Mouse (Mus musculus) liver, adult 2 months (tissue): Measurements from ENCODE around the gene Gabra2. TPM values are rescaled to one million over a fixed set of nuclear protein-coding genes. Genes with fewer than 3 reads are reported as not detected.

Source experiments
- DNase-seq: peaks from one replicate; pipeline ENCODE4 v3.0.0-alpha.2; 2011; ENCODE audit warnings: low read depth, low spot score; ENCODE audit errors: extremely low read depth
- H3K27ac ChIP-seq: fragments of 200-500 bp; replicated peaks from 2 replicates; pipeline ENCODE4 v1.5.1; 2012; ENCODE audit warnings: low read depth, mild to moderate bottlenecking, control low read depth, inconsistent platforms, low read length; ENCODE audit not compliant: insufficient read depth
- H3K27me3 ChIP-seq: fragments of 200-500 bp; 2 replicates; pipeline ENCODE4 v1.6.1; 2012; ENCODE audit warnings: mild to moderate bottlenecking, moderate library complexity, low read length, inconsistent platforms; ENCODE audit not compliant: control insufficient read depth, insufficient read depth
- H3K36me3 ChIP-seq: fragments of 200-500 bp; 2 replicates; pipeline ENCODE4 v1.6.1; 2012; ENCODE audit warnings: low read length, inconsistent platforms; ENCODE audit not compliant: control insufficient read depth, insufficient read depth
- H3K4me1 ChIP-seq: fragments of 200-500 bp; 2 replicates; pipeline ENCODE4 v1.6.1; 2011; ENCODE audit warnings: low read length; ENCODE audit not compliant: control insufficient read depth, insufficient read depth
- H3K4me3 ChIP-seq: fragments of 200-500 bp; 2 replicates; pipeline ENCODE4 v1.5.1; 2011; ENCODE audit warnings: low read depth, mild to moderate bottlenecking, control low read depth, low read length, moderate library complexity; ENCODE audit not compliant: insufficient read depth
- H3K79me2 ChIP-seq: fragments of 200-500 bp; 2 replicates; pipeline ENCODE4 v1.6.1; 2012; ENCODE audit warnings: inconsistent platforms, mild to moderate bottlenecking, low read length, moderate library complexity; ENCODE audit not compliant: control insufficient read depth, insufficient read depth
- H3K9ac ChIP-seq: fragments of 200-500 bp; 2 replicates; pipeline ENCODE4 v1.6.1; 2012; ENCODE audit warnings: low read depth, mild to moderate bottlenecking, control low read depth, inconsistent platforms, low read length
- CTCF ChIP-seq: fragments of 200-500 bp; IDR thresholded peaks from 2 replicates; pipeline ENCODE4 v1.5.1; 2011; ENCODE audit warnings: low read depth, low read length, control low read depth
- POLR2A ChIP-seq: fragments of 200-500 bp; IDR thresholded peaks from 2 replicates; pipeline ENCODE4 v1.6.1; 2011; ENCODE audit warnings: low read length, control low read depth; ENCODE audit not compliant: insufficient read depth; ENCODE audit errors: extremely low read depth
- WGBS: fragments of 180-500 bp; shearing (Covaris S2); methylation state at CpG from one replicate; pipeline ENCODE4 v1.1.7; 2018; 5-methylcytosine and 5-hydroxymethylcytosine counted together
- polyA plus RNA-seq: library from polyadenylated mRNA; depleted of rRNA; stranded (reverse); fragments of >200 nt; gene quantifications from 2 replicates; pipeline ENCODE4 v1.2.3, GENCODE M21; 2012
- total RNA-seq: library from RNA; depleted of rRNA; stranded (reverse); fragments of >200 nt; gene quantifications from 2 replicates; pipeline ENCODE4 v1.2.3, GENCODE M21; 2014

Gabra2 gene
- total and polyA plus RNA-seq, 2 experiments = not detected

DNA sequence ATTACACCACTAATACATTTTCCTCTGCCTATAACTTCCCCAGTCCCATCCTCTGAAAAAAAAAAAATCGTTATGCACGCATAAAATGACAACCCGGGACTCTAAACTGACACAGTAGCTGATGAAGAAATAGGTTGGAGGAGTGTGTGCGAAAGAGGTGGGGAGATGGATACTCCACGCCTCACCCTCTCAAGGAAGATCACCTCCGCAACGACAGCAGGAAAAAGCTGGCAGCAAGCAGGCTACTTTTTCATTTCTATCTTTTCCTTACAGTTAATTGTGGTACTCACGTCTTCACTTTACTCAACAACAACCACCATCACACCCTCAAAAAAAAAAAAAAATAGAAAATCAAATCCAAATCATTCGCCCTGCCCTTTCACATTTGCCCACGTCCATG, 873 bp downstream of the Gabra2 start:
- H3K4me3 ChIP-seq = no peak overlapping the region
- no peak overlapping the region for H3K9ac ChIP-seq
- peaks cover 3% of the 10 kb centered on the region; the same call in 1 of the 2 replicates for H3K27me3 ChIP-seq
- TF ChIP-seq POLR2A = no peak
- TF ChIP-seq CTCF = no peak
- WGBS = 29% methylated on average over 10 of the region's 10 CpGs
- no peaks in the 10 kb centered on the region for H3K79me2 ChIP-seq
- H3K36me3 ChIP-seq = no peaks in the 10 kb centered on the region
- DNase-seq = no peak
- no peaks in the 10 kb centered on the region for H3K4me1 ChIP-seq
- H3K27ac ChIP-seq = no peak overlapping the region

DNA sequence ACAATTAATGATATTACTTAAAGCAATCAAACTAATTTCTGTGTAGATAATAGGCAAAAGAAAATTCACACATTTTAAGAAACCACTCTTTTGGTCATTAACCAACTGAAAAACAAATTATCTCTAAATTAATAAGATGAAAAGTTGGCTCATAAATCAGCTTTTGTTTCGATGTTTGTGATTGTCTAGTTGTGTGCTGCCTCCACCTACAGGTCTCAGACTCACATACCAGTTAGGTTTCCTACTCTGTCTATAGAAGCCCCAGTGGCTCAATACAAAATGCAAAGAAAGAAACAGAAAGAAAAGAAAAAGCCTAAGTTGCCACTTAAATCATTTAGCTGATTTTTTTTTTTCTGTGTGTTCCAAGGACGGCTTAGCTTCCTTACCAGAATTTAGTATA, 1.8 kb downstream of the Gabra2 start:
- no peak overlapping the region for H3K9ac ChIP-seq
- WGBS = 81% methylated on average over 2 of the region's 2 CpGs
- H3K79me2 ChIP-seq = no peaks in the 10 kb centered on the region
- H3K4me3 ChIP-seq = no peak overlapping the region
- no peak overlapping the region for H3K27ac ChIP-seq
- H3K27me3 ChIP-seq = peaks cover 3% of the 10 kb centered on the region; the same call in 1 of the 2 replicates
- H3K36me3 ChIP-seq = no peaks in the 10 kb centered on the region
- no peaks in the 10 kb centered on the region for H3K4me1 ChIP-seq
- no peak for TF ChIP-seq POLR2A
- TF ChIP-seq CTCF = no peak
- no peak for DNase-seq

DNA sequence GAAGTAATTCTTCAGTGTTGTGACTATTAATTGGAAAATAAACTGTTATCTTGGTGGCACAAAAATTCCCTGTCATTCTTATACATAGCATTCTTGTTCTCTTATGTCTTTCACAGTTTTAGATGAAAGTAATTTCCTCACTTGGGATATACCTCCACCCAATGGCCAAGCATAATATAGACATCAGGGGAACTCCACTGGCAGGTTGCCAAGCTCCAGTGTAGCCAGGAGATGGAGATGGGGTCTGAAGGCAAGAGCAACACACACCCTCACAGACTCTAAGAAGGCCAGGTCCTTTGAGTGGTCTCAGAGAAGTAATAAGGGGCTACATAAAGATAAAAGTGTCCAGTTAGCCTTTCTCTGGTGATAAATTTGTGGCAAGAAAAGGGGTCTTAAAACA, 3.2 kb downstream of the Gabra2 start:
- Histone ChIP-seq H3K9ac (no peak overlapping the region), H3K36me3 (no peaks in the 10 kb centered on the region), H3K27ac (no peak overlapping the region), H3K4me3 (no peak overlapping the region), H3K4me1 (no peaks in the 10 kb centered on the region), H3K27me3 (peaks cover 3% of the 10 kb centered on the region; the same call in 1 of the 2 replicates), H3K79me2 (no peaks in the 10 kb centered on the region)
- TF ChIP-seq CTCF (no peak), POLR2A (no peak)
- DNase-seq = no peak

DNA sequence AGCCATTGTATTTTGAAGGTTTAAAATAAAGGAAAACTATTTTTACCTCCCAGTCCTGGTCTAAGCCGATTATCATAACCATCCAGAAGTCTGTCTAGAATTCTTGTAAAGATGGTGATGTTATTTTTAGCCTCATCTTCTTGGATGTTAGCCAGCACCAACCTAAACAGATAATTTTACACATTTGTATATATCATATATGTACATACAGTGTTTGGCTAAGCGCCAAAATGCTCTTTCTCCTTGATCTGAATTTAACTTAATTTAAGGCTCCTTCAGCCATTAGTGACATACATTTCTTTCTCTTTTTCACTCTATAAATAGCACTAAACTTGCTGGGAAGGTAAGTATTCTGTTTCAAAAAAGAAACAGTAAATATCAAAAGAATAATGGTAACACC, 3.7 kb downstream of the Gabra2 start:
- no peaks in the 10 kb centered on the region for H3K36me3 ChIP-seq
- 71% methylated on average over 2 of the region's 2 CpGs for WGBS
- peaks cover 3% of the 10 kb centered on the region; the same call in 1 of the 2 replicates for H3K27me3 ChIP-seq
- no peak overlapping the region for H3K4me3 ChIP-seq
- TF ChIP-seq CTCF (no peak), POLR2A (no peak)
- no peaks in the 10 kb centered on the region for H3K4me1 ChIP-seq
- no peak overlapping the region for H3K9ac ChIP-seq
- no peak for DNase-seq
- no peak overlapping the region for H3K27ac ChIP-seq
- no peaks in the 10 kb centered on the region for H3K79me2 ChIP-seq

DNA sequence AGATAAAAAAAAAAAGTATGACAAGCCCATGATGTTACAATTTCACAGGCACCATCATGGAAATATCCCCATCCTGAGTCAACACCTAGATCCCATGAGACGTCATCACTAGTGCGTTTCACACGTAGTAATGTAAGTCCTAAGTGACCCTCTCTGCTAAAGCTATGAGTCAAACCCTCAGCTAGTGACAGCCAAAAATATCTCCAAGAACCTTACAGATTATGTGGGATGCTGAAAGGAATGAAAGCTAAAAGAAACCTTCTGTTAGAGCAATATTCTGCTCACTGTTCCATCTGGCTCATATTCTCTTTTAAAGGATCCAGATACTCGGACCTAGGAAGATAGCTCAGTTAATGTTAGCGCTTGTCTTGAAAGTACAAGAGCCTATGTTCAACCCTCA, 16.8 kb downstream of the Gabra2 start:
- WGBS = 82% methylated on average over 5 of the region's 5 CpGs
- TF ChIP-seq POLR2A (no peak), CTCF (no peak)
- DNase-seq = no peak

DNA sequence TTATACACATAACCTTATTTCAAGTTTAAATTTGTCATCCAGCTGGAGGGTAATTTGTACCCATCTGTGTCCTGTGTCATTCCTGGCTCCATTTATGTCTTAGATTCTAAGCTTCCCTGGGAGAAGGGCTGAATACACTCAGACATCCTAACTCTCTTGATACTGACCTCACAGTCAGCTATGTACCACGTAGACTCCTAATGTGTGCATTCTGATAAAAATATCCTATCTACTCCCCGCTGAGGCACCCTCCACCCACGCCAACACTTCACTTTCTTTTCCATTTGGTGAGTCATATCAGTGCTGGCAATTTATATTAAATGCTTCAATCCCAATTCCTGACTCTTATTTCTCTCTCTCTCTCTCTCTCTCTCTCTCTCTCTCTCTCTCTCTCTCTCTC, 34.0 kb downstream of the Gabra2 start:
- no peak for DNase-seq
- H3K36me3 ChIP-seq = no peaks in the 10 kb centered on the region
- no peaks in the 10 kb centered on the region for H3K79me2 ChIP-seq
- no peak overlapping the region for H3K4me3 ChIP-seq
- no peaks in the 10 kb centered on the region for H3K4me1 ChIP-seq
- no peak overlapping the region for H3K27ac ChIP-seq
- TF ChIP-seq CTCF = no peak
- WGBS = 43% methylated on average over 3 of the region's 3 CpGs
- H3K27me3 ChIP-seq = no peaks in the 10 kb centered on the region
- H3K9ac ChIP-seq = no peak overlapping the region

More for the DNA sequence above, 16.8 kb downstream of the Gabra2 start:
- Histone ChIP-seq H3K4me1 (no peaks in the 10 kb centered on the region), H3K27ac (no peak overlapping the region), H3K36me3 (no peaks in the 10 kb centered on the region), H3K4me3 (no peak overlapping the region), H3K79me2 (no peaks in the 10 kb centered on the region), H3K27me3 (no peaks in the 10 kb centered on the region), H3K9ac (no peak overlapping the region)
